ENCODE assay signal across 8 mouse cellular contexts in genomic region chr11:97441036-97441657, GRCm38 (mm10). TPM values are rescaled to one million over a fixed set of nuclear protein-coding genes. Genes with fewer than 3 reads are reported as not detected.
A peak's percentile ranks its signal among the peaks of the same experiment; 100 is the strongest.
DNase-seq lines count a peak whose midpoint lies in the region; ATAC-seq and TF ChIP-seq lines count a peak whose summit lies in the region.

No protein-coding gene starts in this region.

- H3K36me3 ChIP-seq in heart, embryonic 16.5 days (ENCODE audit: control insufficient read depth, insufficient read depth), result peaks cover 15% of the 10 kb centered on the region
- peaks cover 11% of the 10 kb centered on the region for H3K36me3 ChIP-seq in liver, embryonic 11.5 days (ENCODE audit: control insufficient read depth, insufficient read depth, low read length)
- peaks cover 5% of the 10 kb centered on the region; the same call in 1 of the 2 replicates for H3K36me3 ChIP-seq in neural tube, embryonic 12.5 days

- H3K4me3 ChIP-seq in gastrocnemius, adult 2 months, result peak overlapping the region; percentile 85
- peak overlapping the region; percentile 69 for H3K4me3 ChIP-seq in heart, embryonic 16.5 days (ENCODE audit: low read length)
- peak overlapping the region; percentile 94 for H3K4me3 ChIP-seq in liver, embryonic 11.5 days (ENCODE audit: low read depth, low read length)
- H3K4me3 ChIP-seq in neural tube, embryonic 12.5 days, result 0 out of 2 replicates have a peak overlapping the region, but pooled peaks have one; percentile 1

- ATAC-seq in heart, embryonic 16.5 days (replicated peaks; ENCODE audit: extremely low read depth, insufficient read depth, low FRiP score), result no peak
- no peak for ATAC-seq in liver, embryonic 11.5 days (replicated peaks; ENCODE audit: low FRiP score)
- ATAC-seq in neural tube, embryonic 12.5 days (ENCODE audit: low FRiP score, low read depth), result no peak
- no peak for ATAC-seq in CD4-positive, CD25-positive, alpha-beta regulatory T cell, adult 4 months

- TF ChIP-seq CTCF in gastrocnemius, adult 2 months (IDR thresholded peaks at IDR 0.05), result no peak
- TF ChIP-seq CTCF in brain, embryonic 14.5 days (IDR thresholded peaks at IDR 0.05; ENCODE audit: borderline replicate concordance, extremely low read depth, insufficient read depth, insufficient read length), result no peak

- intact Hi-C loops in gastrocnemius, adult 2 months (cut with DNase I), result no loop called here

- H3K4me1 ChIP-seq in heart, embryonic 16.5 days (ENCODE audit: control insufficient read depth, insufficient read depth, low read length), result peaks cover 66% of the 10 kb centered on the region
- peaks cover 88% of the 10 kb centered on the region for H3K4me1 ChIP-seq in liver, embryonic 11.5 days (replicated peaks; ENCODE audit: control insufficient read depth, insufficient read depth, low read length)
- H3K4me1 ChIP-seq in neural tube, embryonic 12.5 days, result peaks cover 34% of the 10 kb centered on the region

- H3K9ac ChIP-seq in heart, embryonic 16.5 days (ENCODE audit: low read length), result peak overlapping the region; percentile 83
- peak overlapping the region; percentile 98 for H3K9ac ChIP-seq in liver, embryonic 11.5 days (ENCODE audit: low read depth, low read length)
- 0 out of 2 replicates have a peak overlapping the region, but pooled peaks have one; percentile 56 for H3K9ac ChIP-seq in neural tube, embryonic 12.5 days

- H3K9me3 ChIP-seq in heart, embryonic 16.5 days (replicated peaks; ENCODE audit: control insufficient read depth, low read length), result no peaks in the 10 kb centered on the region
- no peaks in the 10 kb centered on the region for H3K9me3 ChIP-seq in liver, embryonic 11.5 days (ENCODE audit: control insufficient read depth, low read length)
- no peaks in the 10 kb centered on the region for H3K9me3 ChIP-seq in neural tube, embryonic 12.5 days

- peak; percentile 55 for DNase-seq in gastrocnemius, adult 2 months
- no peak for DNase-seq in gastrocnemius, adult 8-10 months (ENCODE audit: low spot score in 2 of 2)
- DNase-seq in 3134 (ENCODE audit: extremely low read depth, insufficient read length, low spot score), result peak; percentile 73
- DNase-seq in brain, embryonic 14.5 days (ENCODE audit: low read depth), result peak; percentile 77
- no peak for DNase-seq in liver, embryonic 11.5 days (ENCODE audit: low spot score)

- H3K27me3 ChIP-seq in heart, embryonic 16.5 days (ENCODE audit: control insufficient read depth, insufficient read depth, low read length), result no peaks in the 10 kb centered on the region
- no peaks in the 10 kb centered on the region for H3K27me3 ChIP-seq in liver, embryonic 11.5 days (replicated peaks; ENCODE audit: control insufficient read depth, insufficient read depth, low read length)
- peaks cover 54% of the 10 kb centered on the region for H3K27me3 ChIP-seq in neural tube, embryonic 12.5 days (replicated peaks)

- 14% methylated on average over 15 of the region's 15 CpGs for WGBS in heart, embryonic 16.5 days
- WGBS in liver, embryonic 11.5 days, result 29% methylated on average over 15 of the region's 15 CpGs
- WGBS in neural tube, embryonic 12.5 days, result 64% methylated on average over 15 of the region's 15 CpGs

- peak overlapping the region; percentile 67 for H3K4me2 ChIP-seq in heart, embryonic 16.5 days (ENCODE audit: low read depth, low read length)
- H3K4me2 ChIP-seq in liver, embryonic 11.5 days, result peak overlapping the region; percentile 80
- peak overlapping the region; percentile 67 for H3K4me2 ChIP-seq in neural tube, embryonic 12.5 days (replicated peaks)

- no peak for TF ChIP-seq POLR2A in brain, embryonic 14.5 days (IDR thresholded peaks at IDR 0.05; ENCODE audit: borderline replicate concordance, extremely low read depth, insufficient read depth, insufficient read length, poor library complexity, severe bottlenecking)

- peak overlapping the region; percentile 94 for H3K27ac ChIP-seq in gastrocnemius, adult 2 months
- H3K27ac ChIP-seq in heart, embryonic 16.5 days (ENCODE audit: low read length), result peak overlapping the region; percentile 94
- H3K27ac ChIP-seq in liver, embryonic 11.5 days (ENCODE audit: low read depth, low read length), result peak overlapping the region; percentile 98
- no peak overlapping the region for H3K27ac ChIP-seq in neural tube, embryonic 12.5 days

RNA-seq across cellular contexts. Expression of gene Arhgap23, which starts 25.8 kb away (rescaled TPM):
- 1 to 10 TPM; 5.9 to 7.5 TPM for total RNA-seq in gastrocnemius, adult 2 months (2021)
- 1 to 10 TPM; 3.4 to 5.2 (median 4.5) TPM for total RNA-seq in gastrocnemius, adult 8-10 months (2022)
- polyA plus RNA-seq in brain, embryonic 14.5 days (2012; rRNA removed), result 25.3 and 35.8 TPM in 2 replicates
- 5.5 and 6.1 TPM in 2 replicates for polyA plus RNA-seq in heart, embryonic 16.5 days (2015; fragmentation: Nextera tagmentation; extraction: Ambion mirVana)
- polyA plus RNA-seq in liver, embryonic 11.5 days (2014; fragmentation: Nextera tagmentation; extraction: Ambion mirVana), result 9.3 and 10.9 TPM in 2 replicates
- polyA plus RNA-seq in neural tube, embryonic 12.5 days (2016; fragmentation: Nextera tagmentation; extraction: Ambion mirVana), result 8.3 and 9.3 TPM in 2 replicates
- polyA plus RNA-seq in CD4-positive, CD25-positive, alpha-beta regulatory T cell, adult 4 months (2017; shearing (Covaris generic)), result not detected

RNA-seq across cellular contexts. Expression of gene 4933428G20Rik, which starts 59.0 kb away (rescaled TPM):
- total RNA-seq in gastrocnemius, adult 2 months (2021), result not detected
- not detected for total RNA-seq in gastrocnemius, adult 8-10 months (2022)
- polyA plus RNA-seq in brain, embryonic 14.5 days (2012; rRNA removed), result 0.12 and 0.21 TPM in 2 replicates
- 0.92 and 1.2 TPM in 2 replicates for polyA plus RNA-seq in heart, embryonic 16.5 days (2015; fragmentation: Nextera tagmentation; extraction: Ambion mirVana)
- 0.21 and 0.44 TPM in 2 replicates for polyA plus RNA-seq in liver, embryonic 11.5 days (2014; fragmentation: Nextera tagmentation; extraction: Ambion mirVana)
- polyA plus RNA-seq in neural tube, embryonic 12.5 days (2016; fragmentation: Nextera tagmentation; extraction: Ambion mirVana), result 0.66 and 0.87 TPM in 2 replicates
- not detected for polyA plus RNA-seq in CD4-positive, CD25-positive, alpha-beta regulatory T cell, adult 4 months (2017; shearing (Covaris generic))

Comparison
In these comparisons a context has a peak if more than half of its experiments do, and no peak if none do; other contexts are left out.
1. DNase-seq: peak in gastrocnemius, adult 2 months (single experiment), 3134 (single experiment) and brain, embryonic 14.5 days (single experiment); none in gastrocnemius, adult 8-10 months (0 of 2) and liver, embryonic 11.5 days (single experiment).
2. H3K4me3 ChIP-seq: peak in every context shown above with its lines; median percentile 94 in liver, embryonic 11.5 days; 85 in gastrocnemius, adult 2 months; 69 in heart, embryonic 16.5 days; 1 in neural tube, embryonic 12.5 days.
3. Peak in every context shown above with its lines, with median percentiles within 50 percentile points of each other: H3K4me2 ChIP-seq and H3K9ac ChIP-seq.